Mouse (Mus musculus) left cerebral cortex, adult 11 months (tissue): ENCODE data around the gene Surf2.

Source experiments
- DNase-seq: peaks from one replicate; pipeline ENCODE4 v3.0.0; 2022; ENCODE audit warnings: low spot score

Gene Surf2

DNA sequence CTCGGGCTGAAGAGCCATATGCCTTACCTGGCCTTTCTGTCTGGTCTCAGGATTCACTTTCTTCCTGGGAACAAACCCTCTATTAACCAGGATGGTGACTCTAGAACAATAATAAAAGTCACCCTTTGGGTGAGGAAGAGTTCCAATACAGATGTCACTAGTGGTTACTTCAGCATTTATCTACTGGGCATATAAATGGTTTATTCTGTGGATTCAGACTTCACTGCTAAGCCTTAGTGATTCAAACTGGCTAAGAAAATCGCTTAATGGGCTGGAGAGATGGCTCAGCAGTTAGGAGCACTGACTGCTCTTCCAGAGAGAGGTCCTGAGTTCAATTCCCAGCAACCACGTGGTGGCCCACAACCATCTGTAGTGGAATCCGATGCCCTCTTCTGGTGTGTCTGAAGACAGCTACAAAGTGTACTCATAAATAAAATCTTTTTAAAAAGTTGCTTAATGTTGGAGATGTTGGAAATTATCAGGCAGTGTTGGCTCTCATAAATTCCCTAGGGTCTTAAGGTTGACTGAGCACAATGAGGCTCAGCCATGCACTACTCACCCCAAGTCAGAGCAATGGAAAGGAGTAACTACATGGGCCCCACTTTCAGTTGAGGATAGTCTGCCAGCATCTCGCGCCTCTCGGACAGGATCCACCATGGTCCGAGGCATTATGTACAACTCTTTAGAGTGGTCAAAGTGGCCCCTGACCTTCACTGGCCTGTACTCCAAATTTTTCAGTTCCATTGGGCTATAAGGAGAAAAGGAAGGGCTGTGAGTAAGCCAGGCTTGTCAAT is 1.8 kb upstream of the Surf2 start:
- DNase-seq: no peak

DNA sequence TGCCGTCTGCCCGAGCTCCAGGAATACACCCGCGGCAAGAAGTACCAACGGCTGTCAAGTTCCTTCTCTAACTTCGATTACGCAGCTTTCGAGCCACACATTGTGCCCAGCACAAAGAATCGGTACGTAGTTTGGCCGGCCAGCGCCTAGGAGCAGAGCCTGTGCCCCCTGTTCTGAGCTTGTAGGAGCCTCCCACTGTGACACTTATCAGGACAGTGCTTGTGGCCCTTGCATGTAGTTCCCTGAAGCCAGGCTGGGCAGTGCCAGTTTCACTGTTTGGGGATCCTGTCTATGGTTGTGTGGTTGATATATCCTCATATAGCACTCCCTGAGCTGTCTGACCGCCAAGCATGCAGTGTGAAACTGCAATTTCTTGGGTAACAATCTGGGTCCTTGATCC is 571 bp downstream of the Surf2 start:
- no peak for DNase-seq

DNA sequence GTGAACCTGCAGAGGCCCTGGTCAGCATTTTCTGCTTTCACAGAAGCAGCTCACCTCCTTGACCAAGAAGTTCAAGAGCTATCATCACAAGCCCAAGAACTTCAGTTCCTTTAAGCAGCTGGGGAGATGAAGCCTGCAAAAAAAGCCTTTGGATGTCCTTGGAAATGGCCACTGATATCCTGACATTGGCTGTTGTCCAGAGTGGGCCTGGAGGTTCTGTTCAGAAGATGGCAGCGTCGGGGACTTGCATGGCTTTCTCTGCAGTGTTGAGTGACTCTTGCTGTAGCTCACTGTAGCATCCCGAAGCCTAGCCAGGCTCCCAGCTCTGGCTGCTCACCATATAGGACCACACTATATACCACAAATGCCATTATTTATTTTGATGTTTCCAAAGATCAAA is 3.5 kb downstream of the Surf2 start:
- DNase-seq: no peak

DNA sequence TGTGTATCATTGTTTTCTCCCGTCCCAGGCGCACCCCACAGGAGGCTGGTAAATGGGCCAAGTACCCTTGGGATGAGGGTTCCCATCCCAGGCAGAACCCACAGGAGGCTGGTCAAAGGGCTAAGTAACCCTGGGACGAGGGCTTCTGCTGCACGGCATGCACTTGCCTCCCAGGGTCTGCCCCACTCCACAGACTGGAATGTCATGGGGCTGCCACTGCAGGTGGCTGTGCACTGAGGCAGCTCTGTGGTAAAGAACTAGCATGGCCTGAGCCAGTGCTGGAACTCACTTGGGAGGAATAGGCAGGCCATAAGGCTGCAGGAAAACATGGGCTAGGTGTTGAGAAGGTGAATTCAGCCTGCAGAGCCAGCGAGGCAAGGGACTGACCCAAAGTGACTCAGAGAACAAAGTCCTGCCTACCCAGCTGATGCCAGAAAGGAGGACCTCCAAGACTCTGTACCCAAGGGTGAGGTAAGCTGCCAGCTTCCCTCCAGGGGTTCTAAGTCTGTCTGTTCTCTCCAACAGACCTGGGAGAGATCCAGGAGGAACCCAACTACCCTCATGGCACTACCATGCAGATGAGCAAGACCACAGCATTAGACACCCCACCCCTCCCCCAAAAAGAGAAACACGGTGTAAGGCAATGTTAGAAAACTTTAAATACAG is 4.2 kb downstream of the Surf2 start:
- no peak for DNase-seq

DNA sequence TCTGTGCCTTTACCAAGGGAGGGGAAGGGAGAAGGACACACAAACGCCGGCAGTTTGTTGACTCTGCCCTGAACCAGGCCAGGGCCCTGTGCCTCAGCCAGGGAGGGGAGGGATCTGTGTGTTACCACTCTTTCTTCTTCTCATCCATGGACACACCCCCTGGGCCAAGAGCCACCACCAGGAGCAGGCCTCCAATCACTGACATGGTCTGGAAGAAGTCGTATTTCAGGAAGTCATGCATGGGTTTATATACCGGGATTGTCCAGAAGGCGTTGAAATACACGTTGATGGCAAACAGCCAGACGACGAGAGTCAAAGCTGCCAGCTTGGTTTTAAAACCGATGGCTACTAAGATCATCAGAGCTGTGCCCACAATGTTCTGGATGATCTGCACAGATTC is 5.6 kb downstream of the Surf2 start:
- no peak for DNase-seq

DNA sequence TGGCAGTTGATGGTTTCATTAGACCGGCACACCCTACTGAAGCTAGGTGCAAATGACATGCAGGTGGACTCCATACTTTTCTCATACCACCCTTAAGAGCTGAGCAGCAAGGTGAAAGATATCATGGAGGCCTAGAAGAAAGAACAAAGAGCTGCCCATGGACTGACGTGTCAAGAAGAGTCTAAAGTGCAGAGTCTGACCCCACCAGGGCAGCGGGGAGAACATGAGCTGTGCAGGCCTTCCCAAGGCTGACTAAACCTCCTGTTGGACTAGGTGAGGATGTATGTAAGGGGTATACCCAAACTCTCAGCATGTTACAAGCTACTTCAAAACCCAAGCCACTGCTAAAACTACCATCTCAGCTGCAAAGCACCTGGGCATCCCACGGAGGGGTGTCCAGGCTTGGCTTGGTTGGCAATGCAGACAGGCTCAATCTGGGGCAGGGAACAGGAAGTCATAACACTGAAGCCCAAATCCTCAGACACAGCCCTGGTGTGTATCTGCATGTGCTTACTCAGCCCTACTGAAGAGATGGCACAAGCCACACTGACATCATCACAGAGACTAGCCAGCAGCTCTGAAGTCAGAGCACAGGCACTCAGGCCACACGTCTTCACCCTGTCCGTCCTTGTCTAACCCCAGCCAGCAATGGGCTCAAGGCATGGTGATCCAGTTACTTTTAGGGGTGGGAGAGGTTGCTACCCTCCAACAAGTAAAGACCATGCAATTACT is 11.7 kb downstream of the Surf2 start:
- DNase-seq: no peak

DNA sequence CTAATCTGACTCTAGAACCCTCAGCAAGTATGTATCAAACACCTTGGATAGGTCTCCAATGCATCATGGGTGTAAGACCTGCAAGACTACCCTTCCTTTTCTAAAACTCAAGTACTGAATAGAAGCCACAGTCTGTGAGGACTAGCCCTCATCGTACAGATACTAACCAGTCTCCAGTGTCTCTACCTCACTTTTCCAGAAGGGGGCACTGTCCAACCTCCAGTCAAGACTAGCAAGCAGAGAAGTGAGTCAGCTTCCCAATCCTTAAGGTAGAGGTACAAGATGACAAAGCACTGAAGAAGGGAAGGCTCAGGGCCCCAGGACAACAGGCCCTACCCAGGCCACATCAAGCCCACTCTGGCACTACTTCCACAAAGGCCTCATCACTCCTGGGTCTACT is 14.2 kb downstream of the Surf2 start:
- DNase-seq: no peak

DNA sequence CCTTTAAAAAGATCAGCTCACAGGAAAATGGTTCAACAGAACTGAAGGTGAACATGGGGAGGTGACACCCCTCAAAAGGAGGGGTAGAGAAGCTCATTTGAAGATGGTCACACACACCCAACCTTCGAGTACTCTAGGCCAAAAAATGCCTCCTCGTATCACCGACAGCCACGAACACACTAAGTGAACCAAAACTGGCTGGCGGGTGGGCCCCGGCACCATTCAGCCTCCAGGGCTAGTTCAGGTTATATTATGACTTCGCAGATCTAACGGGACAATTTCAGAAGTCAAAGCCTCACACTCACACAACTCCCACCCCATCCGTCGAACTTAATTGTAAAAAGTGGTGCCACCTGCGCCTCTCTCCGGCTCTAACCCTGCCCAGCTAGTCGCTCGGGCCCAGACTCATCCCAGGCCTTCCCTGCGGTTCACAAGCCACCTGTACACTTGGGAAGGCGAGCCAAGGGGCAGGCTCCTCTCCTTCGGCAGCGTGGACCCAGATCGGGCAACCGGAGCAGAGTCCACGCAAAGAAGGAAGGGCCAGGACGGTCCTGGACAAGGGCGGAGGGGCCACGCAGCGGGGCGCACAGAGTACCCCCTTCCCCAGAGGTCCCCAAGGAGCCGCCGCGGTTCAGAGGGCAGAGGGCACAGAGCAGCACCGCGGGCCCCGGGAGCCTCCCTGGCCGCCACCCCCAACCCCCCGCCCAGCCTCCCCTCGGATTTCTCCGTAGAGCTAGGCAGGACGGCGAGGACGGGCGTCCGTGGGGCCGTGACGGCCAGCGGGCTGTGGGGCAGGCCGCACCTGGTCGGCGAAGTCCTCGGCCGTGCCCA is 16.5 kb downstream of the Surf2 start:
- no peak for DNase-seq

DNA sequence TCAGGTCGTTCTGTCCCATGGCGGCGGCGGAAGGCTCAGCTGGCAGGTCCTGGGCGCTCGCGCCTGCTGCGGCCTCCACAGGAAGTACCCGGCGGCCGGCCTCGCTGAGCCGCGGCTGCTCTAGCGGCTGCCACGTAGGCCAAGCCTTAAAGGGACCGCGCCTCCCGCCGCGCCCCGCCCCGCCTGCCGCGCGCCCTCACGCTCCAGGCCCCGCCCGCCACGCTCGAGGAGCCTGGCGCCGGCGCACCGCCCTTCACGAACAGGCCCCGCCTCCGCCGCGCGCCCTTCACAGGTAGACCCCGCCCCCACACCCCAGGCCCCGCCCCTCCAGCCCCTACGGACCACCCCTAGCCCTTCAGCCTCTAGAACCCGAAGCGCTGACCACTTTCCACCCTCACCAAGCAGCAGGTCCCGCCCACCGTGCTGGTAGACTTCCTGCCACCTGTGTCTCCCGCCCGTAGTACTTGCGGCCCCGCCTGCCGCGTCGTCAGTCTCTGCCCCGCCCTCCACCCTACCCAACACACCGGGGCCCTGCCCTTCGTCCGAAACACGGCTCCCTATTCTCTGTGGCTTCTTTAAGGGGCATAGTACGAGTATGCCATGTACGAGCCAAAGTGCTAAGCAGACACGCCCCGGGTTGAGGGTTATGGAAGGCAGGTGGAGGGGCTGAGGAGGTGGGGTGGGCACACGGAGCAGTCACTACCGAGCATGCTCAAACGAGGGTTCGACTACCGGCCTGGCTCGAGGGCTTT is 17.3 kb downstream of the Surf2 start, which contains the start of the genes Surf4 and Stkld1:
Gene Surf4, minus strand, starts transcription at position 625 of the 752 bp plus-strand sequence.
Gene Stkld1, plus strand, starts transcription at position 744 of the 752 bp plus-strand sequence.
- peak; percentile 87 for DNase-seq

DNA sequence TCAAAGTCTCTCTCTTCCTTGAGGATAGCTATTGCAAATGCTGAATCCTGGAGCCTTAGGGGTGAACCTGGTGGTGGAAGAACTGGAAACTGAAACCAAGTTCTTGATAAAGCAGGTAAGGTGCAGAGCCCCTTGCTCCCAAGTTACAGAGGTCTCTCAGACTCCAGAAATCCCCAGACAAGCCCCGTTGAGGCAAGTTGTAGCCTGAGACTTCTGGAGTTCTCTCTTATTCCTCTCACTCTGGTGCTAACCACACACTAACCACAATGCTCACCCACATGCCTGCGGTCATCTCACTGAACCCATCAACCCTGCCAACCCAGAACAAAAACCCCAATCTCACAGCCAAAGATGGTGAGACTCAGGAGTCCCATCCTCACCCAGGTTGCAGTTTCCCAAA is 19.1 kb downstream of the Surf2 start:
- DNase-seq: no peak

DNA sequence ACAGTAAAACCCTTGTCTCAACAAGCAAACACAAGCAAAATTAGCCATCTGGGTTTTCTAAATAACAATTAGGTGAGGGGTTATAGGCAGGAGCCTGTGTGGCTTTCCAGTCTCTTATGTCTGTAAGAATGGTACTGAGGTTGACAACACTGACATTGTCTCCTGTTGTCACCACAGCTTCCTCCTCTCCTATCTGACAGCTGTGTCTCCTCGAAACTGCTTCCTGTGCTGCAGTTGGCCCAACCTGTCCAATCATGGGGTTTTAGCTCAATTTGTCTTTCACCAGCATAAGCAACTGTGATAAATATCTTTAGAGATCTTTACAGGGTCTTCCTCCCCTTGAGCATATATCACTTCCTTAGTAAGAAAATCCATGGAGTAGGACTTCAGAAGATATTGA is 20.3 kb downstream of the Surf2 start:
- no peak for DNase-seq

DNA sequence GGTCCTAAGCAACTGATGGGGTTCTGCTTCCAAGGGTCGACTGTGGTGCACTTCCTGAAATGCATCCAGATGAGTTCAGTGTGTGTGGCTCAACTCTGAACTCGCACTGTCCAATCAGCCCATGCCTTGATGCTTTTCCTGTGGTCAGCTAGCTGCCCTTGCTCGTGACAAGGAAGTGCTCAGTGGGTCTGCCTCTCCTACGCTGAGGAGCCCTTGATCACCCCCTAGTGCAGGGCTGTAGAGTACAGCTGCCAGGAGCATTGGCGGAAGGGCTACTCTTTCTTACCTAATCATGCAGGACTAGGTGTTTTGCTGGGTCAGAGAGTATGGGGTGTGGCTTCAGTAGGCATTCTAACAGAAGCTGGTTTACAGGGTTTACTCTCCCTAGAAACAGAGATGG is 25.4 kb downstream of the Surf2 start:
- no peak for DNase-seq

DNA sequence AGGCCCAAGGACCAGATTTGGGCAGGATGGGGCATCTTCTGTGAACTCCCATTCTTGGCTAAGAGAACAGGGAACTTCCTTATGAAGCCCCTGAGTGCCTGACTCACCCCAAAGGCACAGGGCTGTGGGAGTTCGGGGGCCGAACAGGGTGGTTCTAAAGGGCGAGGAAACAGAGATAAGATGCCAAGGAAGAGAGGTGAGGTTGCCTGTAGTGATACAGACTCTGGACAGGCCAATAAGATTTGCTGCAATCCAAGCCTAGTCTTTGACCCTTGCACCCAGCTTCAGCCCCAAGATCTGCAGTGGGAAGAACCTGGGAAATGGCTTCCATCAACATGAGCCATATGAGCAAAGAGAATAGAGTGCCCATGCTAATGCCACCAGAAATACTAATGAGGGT is 27.1 kb downstream of the Surf2 start:
- DNase-seq: no peak

DNA sequence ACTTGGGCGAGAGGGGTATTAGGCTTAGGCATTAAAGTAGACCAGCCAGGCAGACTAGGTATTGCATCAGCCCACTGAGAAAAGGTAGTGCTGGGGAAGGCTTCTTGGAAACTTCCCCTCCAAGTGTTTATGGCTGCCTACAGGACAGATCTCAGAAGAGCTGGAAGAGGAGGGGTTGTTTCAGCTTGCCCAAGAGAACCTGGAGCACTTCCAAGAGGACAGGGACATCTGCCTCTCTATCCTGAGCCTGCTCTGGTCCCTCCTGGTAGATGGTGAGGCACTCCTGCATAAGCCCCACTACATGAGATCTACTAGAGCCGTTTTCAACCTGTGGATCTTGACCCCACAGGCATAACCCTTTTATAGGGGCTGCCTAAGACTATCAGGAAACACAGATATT is 34.2 kb downstream of the Surf2 start:
- DNase-seq: no peak

DNA sequence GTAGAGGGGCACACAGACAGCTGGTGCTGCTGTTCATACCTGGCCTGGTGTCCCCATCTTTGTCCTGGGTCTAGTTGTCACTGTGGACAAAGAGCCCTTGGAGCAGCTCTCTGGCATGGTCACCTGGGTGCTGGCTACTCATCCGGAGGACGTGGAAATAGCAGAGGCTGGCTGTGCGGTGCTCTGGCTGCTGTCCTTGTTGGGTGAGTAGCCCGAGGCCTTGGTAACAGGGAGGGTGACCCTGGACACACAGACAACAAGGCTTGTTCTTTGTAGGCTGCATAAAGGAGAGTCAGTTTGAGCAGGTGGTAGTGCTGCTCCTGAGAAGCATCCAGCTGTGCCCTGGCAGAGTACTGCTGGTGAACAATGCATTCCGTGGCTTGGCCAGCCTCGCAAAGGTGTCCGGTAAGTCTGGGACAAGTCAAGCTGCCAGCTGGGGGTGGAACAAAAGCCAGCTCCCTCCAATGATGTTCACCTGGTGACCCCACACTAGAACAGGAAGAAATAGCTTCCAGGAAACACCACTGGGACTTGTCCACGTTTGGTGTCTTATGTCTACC is 35.3 kb downstream of the Surf2 start:
- DNase-seq: no peak

DNA sequence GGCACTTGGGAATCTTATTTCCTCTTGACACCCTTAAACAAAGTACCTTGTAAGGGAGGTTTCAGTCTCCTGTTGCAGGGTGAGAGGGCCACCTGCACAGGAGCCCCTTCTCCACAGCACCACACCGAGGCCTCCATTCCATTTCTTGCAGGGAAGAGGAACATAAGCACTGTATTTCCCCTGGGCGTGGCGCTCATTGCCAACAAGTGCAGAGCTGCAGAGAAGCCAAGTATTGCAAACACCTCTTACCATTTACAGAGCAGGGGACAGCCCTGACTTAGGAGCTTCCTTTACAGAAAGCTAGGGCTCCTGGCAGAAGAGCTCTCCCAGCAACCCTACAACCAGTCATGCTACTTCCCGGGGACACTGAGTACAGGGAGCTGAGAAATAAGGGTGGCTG is 36.0 kb downstream of the Surf2 start:
- DNase-seq: no peak

DNA sequence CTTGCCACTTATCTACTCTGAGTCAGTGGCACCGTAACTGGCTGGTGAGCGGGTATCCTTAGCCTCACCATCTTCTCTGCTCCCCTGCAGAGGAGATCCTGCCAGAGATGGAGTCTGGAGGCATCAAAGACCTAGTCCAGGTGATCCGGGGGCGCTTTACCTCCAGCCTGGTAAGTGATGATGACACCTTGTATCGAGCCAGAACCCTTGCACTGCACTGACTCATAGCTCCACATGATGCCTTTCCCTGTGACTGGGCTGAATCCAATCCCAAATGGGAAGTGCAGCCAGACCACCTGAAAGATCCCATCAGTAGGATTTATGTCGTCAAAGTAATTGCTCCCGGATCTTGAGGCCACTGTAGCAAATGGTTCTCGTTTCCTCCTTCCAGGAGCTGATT is 36.7 kb downstream of the Surf2 start:
- DNase-seq: no peak

DNA sequence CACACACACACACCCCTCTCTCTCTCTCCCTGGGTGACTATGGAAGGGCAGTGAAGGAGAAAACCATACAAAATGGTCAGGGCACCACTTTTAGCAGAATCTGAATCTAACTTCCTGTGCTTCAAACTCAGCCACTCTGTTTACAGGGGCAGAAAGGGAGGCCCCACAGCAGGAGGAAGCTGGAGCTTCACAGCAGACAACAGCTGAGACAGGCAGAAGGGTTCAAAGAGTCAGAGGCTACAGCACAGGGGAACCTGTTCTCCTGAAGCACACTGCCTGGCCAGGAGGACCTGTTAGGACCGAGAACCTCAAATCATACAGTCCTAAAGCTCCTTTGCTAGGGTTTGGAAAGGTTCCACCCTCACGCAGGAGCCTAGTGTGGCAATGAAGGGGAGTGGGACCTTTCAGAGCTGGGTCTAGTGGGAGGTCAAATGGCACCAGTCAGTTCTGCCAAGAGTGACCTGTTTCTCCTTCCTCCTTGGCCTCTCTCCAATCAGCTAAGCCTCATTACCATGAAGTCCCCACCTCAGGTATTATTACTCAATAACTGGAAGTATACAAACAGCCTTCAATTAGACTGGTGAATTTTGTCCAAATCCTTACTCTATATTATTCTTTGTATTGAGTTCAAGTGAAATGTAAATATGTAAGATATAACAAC is 38.7 kb downstream of the Surf2 start:
- DNase-seq: no peak

DNA sequence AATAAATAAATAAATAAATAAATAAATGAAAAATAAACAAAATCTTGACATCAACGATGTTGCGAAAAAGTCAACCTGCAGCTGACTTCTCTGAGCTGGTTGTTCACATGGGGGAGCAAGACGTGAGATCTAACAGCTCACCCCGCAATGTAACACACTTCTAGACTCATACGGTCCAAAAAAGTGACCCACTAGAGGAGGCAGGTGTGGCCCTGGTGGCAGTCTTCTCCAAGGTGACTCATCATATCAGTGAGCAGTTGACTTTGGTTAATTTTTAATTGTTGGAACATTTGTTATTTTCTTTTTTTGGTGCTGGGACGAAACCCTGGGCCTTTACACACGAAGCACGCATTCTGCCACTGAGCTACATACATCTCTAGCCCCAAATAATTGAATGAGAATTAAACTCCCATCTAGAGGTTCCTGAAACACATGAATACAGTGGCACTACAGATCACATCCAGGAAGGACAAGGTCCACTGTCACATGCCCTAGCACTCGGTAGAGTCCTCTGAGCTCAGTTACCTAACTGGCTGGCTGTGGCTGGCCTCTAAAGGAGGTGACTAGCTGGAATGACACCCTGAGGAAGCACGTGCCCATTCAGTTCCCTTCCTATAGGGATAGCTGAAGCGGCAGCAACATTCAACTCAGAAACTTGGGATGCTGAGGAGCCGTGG is 40.8 kb downstream of the Surf2 start:
- no peak for DNase-seq

DNA sequence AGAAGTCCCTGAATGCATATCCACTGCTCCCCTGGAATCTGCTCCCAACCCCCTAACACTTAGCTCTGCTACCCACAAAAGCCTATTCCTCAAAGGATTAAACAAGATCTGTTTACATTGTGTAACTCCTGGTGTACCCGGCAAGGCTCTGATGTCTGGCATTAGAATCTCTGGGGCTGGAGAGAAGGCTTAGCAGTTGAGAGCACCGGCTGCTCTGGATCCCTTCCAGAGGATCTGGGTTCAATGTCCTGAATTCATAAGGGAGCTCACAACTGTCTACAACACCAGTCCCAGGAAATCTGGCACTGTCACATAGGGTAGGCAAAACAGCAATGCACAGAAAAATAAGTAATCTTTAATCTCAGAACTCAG is 41.3 kb downstream of the Surf2 start:
- no peak for DNase-seq
